Mouse (Mus musculus) embryonic facial prominence, embryonic 15.5 days (tissue): ENCODE results near the gene Pspc1. TPM values are rescaled to one million over a fixed set of nuclear protein-coding genes. Genes with fewer than 3 reads are reported as not detected.
A peak's percentile ranks its signal among the peaks of the same experiment; 100 is the strongest.
"Not testable (repeated sequence)": the region's sequence is repeated elsewhere in the genome, so short reads cannot be mapped to it uniquely, and the experiment has no call there.

Source experiments
- ATAC-seq: fragments of 200-750 bp; cut with Nextera tagmentation; 2 replicates; pipeline ENCODE4 v1.8.0; 2017; ENCODE audit warnings: low read depth, moderate TSS enrichment; ENCODE audit not compliant: insufficient number of reproducible peaks, low FRiP score, low TSS enrichment
- H3K27ac ChIP-seq: fragments of 300-500 bp; sonication (generic); replicated peaks from 2 replicates; pipeline ENCODE4 v1.5.1; 2015; ENCODE audit warnings: mild to moderate bottlenecking, inconsistent platforms
- H3K27me3 ChIP-seq: fragments of 300-500 bp; sonication (generic); 2 replicates; pipeline ENCODE4 v1.6.1; 2015; ENCODE audit warnings: inconsistent platforms
- H3K36me3 ChIP-seq: fragments of 300-500 bp; sonication (generic); 2 replicates; pipeline ENCODE4 v1.6.1; 2015; ENCODE audit warnings: mild to moderate bottlenecking, inconsistent platforms
- H3K4me1 ChIP-seq: fragments of 300-500 bp; sonication (generic); 2 replicates; pipeline ENCODE4 v1.6.1; 2015; ENCODE audit warnings: inconsistent platforms
- H3K4me2 ChIP-seq: fragments of 300-500 bp; sonication (generic); replicated peaks from 2 replicates; pipeline ENCODE4 v1.6.1; 2015; ENCODE audit warnings: mild to moderate bottlenecking, inconsistent platforms
- H3K4me3 ChIP-seq: fragments of 300-500 bp; sonication (generic); replicated peaks from 2 replicates; pipeline ENCODE4 v1.5.1; 2015; ENCODE audit warnings: mild to moderate bottlenecking, inconsistent platforms
- H3K9ac ChIP-seq: fragments of 300-500 bp; sonication (generic); 2 replicates; pipeline ENCODE4 v1.6.1; 2015; ENCODE audit warnings: inconsistent platforms
- H3K9me3 ChIP-seq: fragments of 300-500 bp; sonication (generic); replicated peaks from 2 replicates; pipeline ENCODE4 v1.6.1; 2016; ENCODE audit warnings: inconsistent platforms
- WGBS: fragments of 180-500 bp; shearing (Covaris S2); methylation state at CpG from one replicate; pipeline ENCODE4 v1.1.7; 2015; 5-methylcytosine and 5-hydroxymethylcytosine counted together
- polyA plus RNA-seq: library from polyadenylated mRNA; unstranded; fragments of >200 nt; fragmentation: Nextera tagmentation; extraction: Ambion mirVana; gene quantifications from 2 replicates; pipeline ENCODE4 v1.2.1, GENCODE M21; 2015

The Pspc1 gene
- polyA plus RNA-seq, 1 experiment from 2014 or later, result 24.8 TPM

DNA sequence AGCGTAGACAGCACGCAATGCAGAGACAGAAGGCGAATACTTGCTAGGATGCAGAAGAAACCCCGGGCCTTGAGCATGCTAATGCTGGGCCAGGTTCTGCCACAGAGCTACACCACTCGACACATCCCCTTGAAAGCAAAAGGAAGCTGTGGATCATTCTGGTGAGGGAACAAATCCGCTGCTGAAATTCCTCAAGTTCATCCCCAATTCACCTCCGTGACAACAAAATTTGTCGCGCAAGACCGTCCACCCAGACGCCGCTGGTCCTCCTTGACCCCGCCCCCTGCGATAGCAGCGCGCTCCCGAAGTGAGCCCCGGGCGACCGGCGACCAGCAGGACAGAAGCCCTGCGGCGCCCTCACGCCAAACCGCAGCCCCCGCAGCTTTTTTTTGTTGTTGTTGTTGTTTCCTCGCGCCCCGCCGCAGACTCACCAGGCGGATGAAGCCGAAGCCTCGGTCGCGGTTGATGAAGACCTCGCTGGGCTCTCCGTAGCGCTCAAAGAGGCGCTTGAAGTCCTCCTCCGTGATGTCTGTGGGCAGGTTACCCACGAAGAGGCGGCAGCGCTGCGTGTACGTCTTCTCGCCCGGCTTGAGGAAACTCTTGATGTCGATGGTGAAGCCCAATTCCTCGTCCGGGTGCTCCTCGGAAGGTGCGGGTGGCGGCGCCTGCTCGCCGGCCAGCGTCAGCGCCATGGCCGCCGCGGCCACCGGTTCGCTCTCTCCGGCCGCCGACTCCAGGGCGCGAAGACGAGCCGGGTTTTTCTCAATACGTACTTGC is 568 bp downstream of the Pspc1 start:
- peak; percentile 15 for ATAC-seq
- peak overlapping the region; percentile 72 for H3K4me2 ChIP-seq
- peaks cover 18% of the 10 kb centered on the region for H3K4me1 ChIP-seq
- H3K9me3 ChIP-seq, result no peaks in the 10 kb centered on the region
- WGBS, result under 1% methylated on average over 71 of the region's 71 CpGs
- H3K36me3 ChIP-seq, result no peaks in the 10 kb centered on the region
- H3K4me3 ChIP-seq, result peak overlapping the region; percentile 96
- H3K9ac ChIP-seq, result peak overlapping the region; percentile 82
- H3K27me3 ChIP-seq, result no peaks in the 10 kb centered on the region
- peak overlapping the region; percentile 96 for H3K27ac ChIP-seq

GRCm38 (mm10) chr14:56776571-56777238 is 1.4 kb downstream of the Pspc1 start:
- Histone ChIP-seq H3K9ac (peak overlapping the region; percentile 82; the same call in 1 of the 2 replicates), H3K27me3 (no peaks in the 10 kb centered on the region), H3K36me3 (peaks cover 1% of the 10 kb centered on the region), H3K27ac (no peak overlapping the region), H3K4me1 (peaks cover 18% of the 10 kb centered on the region), H3K9me3 (no peaks in the 10 kb centered on the region), H3K4me2 (peak overlapping the region; percentile 72), H3K4me3 (peak overlapping the region; percentile 96)
- 22% methylated on average over 11 of the region's 11 CpGs for WGBS
- no peak for ATAC-seq

GRCm38 (mm10) chr14:56775416-56775815 is 2.7 kb downstream of the Pspc1 start:
- Histone ChIP-seq H3K9me3 (no peaks in the 10 kb centered on the region), H3K36me3 (peaks cover 10% of the 10 kb centered on the region), H3K4me2 (peak overlapping the region; percentile 37), H3K27me3 (no peaks in the 10 kb centered on the region), H3K4me3 (peak overlapping the region; percentile 14; the same call in 1 of the 2 replicates), H3K4me1 (peaks cover 18% of the 10 kb centered on the region), H3K9ac (no peak overlapping the region), H3K27ac (no peak overlapping the region)
- no peak for ATAC-seq
- 41% methylated on average over 4 of the region's 4 CpGs for WGBS

- H3K9me3 ChIP-seq, result not testable (repeated sequence)
- 84% methylated on average over 2 of the region's 2 CpGs for WGBS
Measured at GRCm38 (mm10) chr14:56766438-56766837, 11.7 kb downstream of the Pspc1 start.

DNA sequence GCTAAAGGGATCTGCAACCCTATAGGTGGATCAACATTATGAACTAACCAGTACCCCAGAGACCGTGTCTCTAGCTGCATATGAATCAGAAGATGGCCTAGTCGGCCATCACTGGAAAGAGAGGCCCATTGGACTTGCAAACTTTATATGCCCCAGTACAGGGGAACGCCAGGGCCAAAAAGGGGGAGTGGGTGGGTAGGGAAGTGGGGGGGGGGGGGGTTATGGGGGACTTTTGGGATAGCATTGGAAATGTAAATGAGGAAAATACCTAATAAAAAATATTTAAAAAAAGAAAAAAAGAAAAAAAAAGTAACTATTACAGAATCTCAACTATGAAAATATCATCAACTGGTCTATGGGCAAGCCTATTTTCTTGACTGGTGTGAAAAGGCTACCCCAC is 13.0 kb downstream of the Pspc1 start:
- H3K4me1 ChIP-seq, H3K27ac ChIP-seq, H3K4me2 ChIP-seq, ATAC-seq, H3K9me3 ChIP-seq, H3K4me3 ChIP-seq, H3K9ac ChIP-seq, H3K27me3 ChIP-seq: not testable (repeated sequence)
- peaks cover 38% of the 10 kb centered on the region for H3K36me3 ChIP-seq
- WGBS, result 91% methylated on average over 3 of the region's 3 CpGs

More at GRCm38 (mm10) chr14:56766438-56766837, 11.7 kb downstream of the Pspc1 start:
- ATAC-seq, H3K27me3 ChIP-seq, H3K4me3 ChIP-seq, H3K4me2 ChIP-seq, H3K9ac ChIP-seq, H3K4me1 ChIP-seq, H3K27ac ChIP-seq: not testable (repeated sequence)
- H3K36me3 ChIP-seq, result peaks cover 33% of the 10 kb centered on the region

DNA sequence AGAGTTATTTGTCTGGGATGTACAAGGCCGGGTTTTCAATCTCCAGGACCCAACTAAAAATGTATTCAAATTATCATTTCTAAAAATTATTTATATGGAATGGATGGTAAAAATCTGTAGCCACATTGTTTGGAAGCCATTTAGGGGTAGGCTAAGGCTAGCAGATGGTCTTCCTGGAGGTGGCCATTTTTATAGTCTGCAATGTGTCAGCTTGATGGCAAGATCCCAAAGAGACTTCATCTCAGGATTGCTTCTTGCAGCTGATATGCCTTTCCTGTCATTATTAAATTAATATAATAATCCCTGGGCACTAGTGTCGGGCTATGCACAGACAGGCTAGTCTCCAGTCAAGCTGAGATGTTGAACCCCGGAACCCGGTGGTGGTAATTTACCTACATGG is 26.8 kb downstream of the Pspc1 start:
- no peak overlapping the region for H3K4me3 ChIP-seq
- ATAC-seq, result no peak
- peaks cover 24% of the 10 kb centered on the region for H3K36me3 ChIP-seq
- no peak overlapping the region for H3K9ac ChIP-seq
- H3K4me1 ChIP-seq, result no peaks in the 10 kb centered on the region
- no peaks in the 10 kb centered on the region for H3K27me3 ChIP-seq
- WGBS, result 89% methylated on average over 4 of the region's 4 CpGs
- no peak overlapping the region for H3K27ac ChIP-seq
- H3K4me2 ChIP-seq, result no peak overlapping the region
- no peaks in the 10 kb centered on the region for H3K9me3 ChIP-seq

- Histone ChIP-seq H3K36me3 (peaks cover 9% of the 10 kb centered on the region), H3K27ac (no peak overlapping the region), H3K4me1 (no peaks in the 10 kb centered on the region), H3K4me3 (no peak overlapping the region), H3K9me3 (no peaks in the 10 kb centered on the region), H3K27me3 (no peaks in the 10 kb centered on the region), H3K9ac (no peak overlapping the region), H3K4me2 (no peak overlapping the region)
- no peak for ATAC-seq
- WGBS, result 94% methylated on average over 1 of the region's 1 CpGs
Measured at GRCm38 (mm10) chr14:56740175-56740574, 37.9 kb downstream of the Pspc1 start.

DNA sequence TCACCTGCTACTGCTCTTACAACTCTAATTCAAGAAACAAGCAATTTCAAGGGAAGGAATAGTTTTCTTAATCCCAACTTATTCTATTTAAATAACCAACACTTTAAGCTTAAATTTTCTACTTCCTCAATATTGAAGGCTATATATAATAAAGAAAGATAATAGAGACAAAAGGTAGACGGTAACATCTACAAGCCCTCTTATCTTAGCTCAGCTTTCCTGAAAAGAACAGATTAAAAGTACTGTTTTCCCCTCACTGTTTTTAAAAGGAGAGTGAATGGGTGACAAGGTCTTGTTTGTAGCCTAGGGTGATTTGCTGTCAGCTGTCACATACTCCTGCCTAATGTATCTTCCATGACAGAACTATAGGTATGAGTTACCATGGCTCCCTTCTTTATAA is 51.6 kb downstream of the Pspc1 start:
- no peaks in the 10 kb centered on the region for H3K27me3 ChIP-seq
- no peaks in the 10 kb centered on the region for H3K4me1 ChIP-seq
- H3K9me3 ChIP-seq, result no peaks in the 10 kb centered on the region
- no peak for ATAC-seq
- no peak overlapping the region for H3K27ac ChIP-seq
- no peak overlapping the region for H3K4me3 ChIP-seq
- no peaks in the 10 kb centered on the region; the same call in 1 of the 2 replicates for H3K36me3 ChIP-seq
- H3K9ac ChIP-seq, result no peak overlapping the region
- WGBS, result 73% methylated on average over 1 of the region's 1 CpGs
- H3K4me2 ChIP-seq, result no peak overlapping the region

DNA sequence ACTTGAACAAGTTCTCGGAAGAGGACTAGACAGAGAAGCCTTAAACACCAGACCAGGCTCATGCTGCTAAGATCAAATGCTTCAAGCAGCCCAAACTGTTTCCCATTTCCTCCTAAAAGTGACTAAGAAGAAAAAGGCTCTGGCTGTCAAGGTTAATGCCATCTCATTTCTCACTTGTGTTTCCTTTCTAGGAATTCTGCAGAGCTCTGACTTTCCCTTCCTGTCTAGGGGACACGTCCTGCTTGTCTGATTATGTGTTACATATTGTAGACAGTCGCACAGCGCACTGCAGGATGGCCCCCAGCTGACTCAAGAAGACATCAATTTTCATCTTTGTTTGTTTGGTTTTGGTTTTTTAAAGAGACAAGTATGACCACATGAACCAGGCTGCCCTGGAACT is 72.4 kb downstream of the Pspc1 start:
- Histone ChIP-seq H3K9ac (no peak overlapping the region), H3K27me3 (no peaks in the 10 kb centered on the region), H3K4me2 (no peak overlapping the region), H3K4me3 (no peak overlapping the region), H3K9me3 (no peaks in the 10 kb centered on the region), H3K4me1 (no peaks in the 10 kb centered on the region), H3K27ac (no peak overlapping the region), H3K36me3 (peaks cover 1% of the 10 kb centered on the region)
- 63% methylated on average over 4 of the region's 4 CpGs for WGBS
- no peak for ATAC-seq

- no peak overlapping the region for H3K9ac ChIP-seq
- ATAC-seq, result no peak
- no peak overlapping the region for H3K4me3 ChIP-seq
- no peaks in the 10 kb centered on the region for H3K27me3 ChIP-seq
- H3K4me2 ChIP-seq, result no peak overlapping the region
- H3K27ac ChIP-seq, result no peak overlapping the region
- H3K4me1 ChIP-seq, result no peaks in the 10 kb centered on the region
- H3K9me3 ChIP-seq, result no peaks in the 10 kb centered on the region
- H3K36me3 ChIP-seq, result peaks cover 25% of the 10 kb centered on the region
- WGBS, result 89% methylated on average over 4 of the region's 4 CpGs
Measured at GRCm38 (mm10) chr14:56702644-56703043, 75.5 kb downstream of the Pspc1 start.

- WGBS, result 75% methylated on average over 5 of the region's 5 CpGs
- H3K27ac ChIP-seq, result no peak overlapping the region
- no peak for ATAC-seq
Measured at GRCm38 (mm10) chr14:56697836-56698235, 80.3 kb downstream of the Pspc1 start.

More at GRCm38 (mm10) chr14:56697836-56698235, 80.3 kb downstream of the Pspc1 start:
- peaks cover 66% of the 10 kb centered on the region for H3K36me3 ChIP-seq
- H3K4me1 ChIP-seq, result no peaks in the 10 kb centered on the region
- H3K4me2 ChIP-seq, result no peak overlapping the region
- no peak overlapping the region for H3K4me3 ChIP-seq
- no peak overlapping the region for H3K9ac ChIP-seq
- H3K9me3 ChIP-seq, result no peaks in the 10 kb centered on the region
- no peaks in the 10 kb centered on the region for H3K27me3 ChIP-seq
